Mouse (Mus musculus) liver, embryonic 14.5 days (tissue): ENCODE results near the gene Chd9.
"Not testable (repeated sequence)": the region's sequence is repeated elsewhere in the genome, so short reads cannot be mapped to it uniquely, and the experiment has no call there.

Experiments used
- CTCF ChIP-seq: IDR thresholded peaks from 2 replicates; pipeline ENCODE4 v1.5.1; 2016; ENCODE audit warnings: antibody characterized with exemption, low read depth, control low read depth
- EP300 ChIP-seq: IDR thresholded peaks from 2 replicates; pipeline ENCODE4 v1.6.1; 2016; ENCODE audit warnings: antibody characterized with exemption, low read depth

DNA sequence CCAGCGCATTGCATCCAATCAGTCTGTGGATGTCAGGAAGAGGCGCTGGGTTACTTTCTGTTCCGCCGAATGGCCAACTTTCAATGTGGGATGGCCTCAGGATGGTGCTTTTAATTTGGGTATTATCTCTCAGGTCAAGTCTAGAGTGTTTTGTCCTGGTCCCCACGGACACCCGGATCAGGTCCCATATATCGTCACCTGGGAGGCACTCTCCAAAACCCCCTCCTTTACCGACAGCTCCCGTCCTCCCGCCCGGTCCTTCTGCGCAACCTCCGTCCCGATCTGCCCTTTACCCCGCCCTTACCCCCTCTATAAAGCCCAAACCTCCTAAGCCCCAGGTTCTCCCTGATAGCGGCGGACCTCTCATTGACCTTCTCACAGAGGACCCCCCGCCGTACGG is 59.2 kb downstream of the Chd9 start:
- TF ChIP-seq CTCF, EP300: not testable (repeated sequence)
